Mouse (Mus musculus): ENCODE results near the gene Tusc2.

GRCm38 (mm10) chr9:107539940-107540339 is 23.1 kb upstream of the Tusc2 start:
- TF ChIP-seq CTCF (IDR thresholded peaks at IDR 0.05; ENCODE audit: low read depth, low read length) (no peak), EP300 (IDR thresholded peaks at IDR 0.05; ENCODE audit: insufficient read depth, low read depth, low read length) (no peak)
